Mouse (Mus musculus) embryonic facial prominence, embryonic 13.5 days (tissue): ENCODE measurements at regions not wholly inside any gene's neighbourhood (a gene's known extent, or its start where the extent isn't known, plus 50 kb on each side); places are given as distances from the start of the nearest gene placed in this dataset.

ENCODE experiments used
- ATAC-seq: fragments of 200-750 bp; cut with Nextera tagmentation; 2 replicates; pipeline ENCODE4 v1.8.0; 2017; ENCODE audit warnings: low read depth; ENCODE audit not compliant: insufficient number of reproducible peaks, insufficient read depth, low FRiP score, low TSS enrichment
- H3K27ac ChIP-seq: fragments of 300-500 bp; sonication (generic); 2 replicates; pipeline ENCODE4 v1.5.1; 2015; ENCODE audit warnings: moderate library complexity, mild to moderate bottlenecking, inconsistent platforms
- H3K27me3 ChIP-seq: fragments of 300-500 bp; sonication (generic); 2 replicates; pipeline ENCODE4 v1.6.1; 2015; ENCODE audit warnings: mild to moderate bottlenecking, inconsistent platforms
- H3K36me3 ChIP-seq: fragments of 300-500 bp; sonication (generic); 2 replicates; pipeline ENCODE4 v1.6.1; 2015; ENCODE audit warnings: mild to moderate bottlenecking, inconsistent platforms
- H3K4me1 ChIP-seq: fragments of 300-500 bp; sonication (generic); 2 replicates; pipeline ENCODE4 v1.6.1; 2015; ENCODE audit warnings: inconsistent platforms
- H3K4me2 ChIP-seq: fragments of 300-500 bp; sonication (generic); 2 replicates; pipeline ENCODE4 v1.6.1; 2015; ENCODE audit warnings: moderate library complexity, mild to moderate bottlenecking, inconsistent platforms
- H3K4me3 ChIP-seq: fragments of 300-500 bp; sonication (generic); 2 replicates; pipeline ENCODE4 v1.5.1; 2015; ENCODE audit warnings: mild to moderate bottlenecking, inconsistent platforms
- H3K9ac ChIP-seq: fragments of 300-500 bp; sonication (generic); 2 replicates; pipeline ENCODE4 v1.6.1; 2015; ENCODE audit warnings: mild to moderate bottlenecking, inconsistent platforms
- H3K9me3 ChIP-seq: fragments of 300-500 bp; sonication (generic); 2 replicates; pipeline ENCODE4 v1.6.1; 2016; ENCODE audit warnings: inconsistent platforms
- WGBS: fragments of 180-500 bp; shearing (Covaris S2); methylation state at CpG from one replicate; pipeline ENCODE4 v1.1.7; 2015; ENCODE audit warnings: mixed read lengths; 5-methylcytosine and 5-hydroxymethylcytosine counted together

- 44% methylated on average over 9 of the region's 9 CpGs for WGBS
- H3K4me3 ChIP-seq = no peak overlapping the region
- H3K4me2 ChIP-seq = no peak overlapping the region
- no peaks in the 10 kb centered on the region for H3K36me3 ChIP-seq
- H3K27me3 ChIP-seq = no peaks in the 10 kb centered on the region; the same call in 1 of the 2 replicates
- ATAC-seq = no peak
- H3K4me1 ChIP-seq = peaks cover 21% of the 10 kb centered on the region
- H3K27ac ChIP-seq = no peak overlapping the region
- no peak overlapping the region for H3K9ac ChIP-seq
- no peaks in the 10 kb centered on the region for H3K9me3 ChIP-seq
Measured at GRCm38 (mm10) chr17:87517258-87517657, 70.5 kb upstream of the Calm2 start.

GRCm38 (mm10) chr17:87519454-87519853, 72.7 kb upstream of the Calm2 start:
- 88% methylated on average over 9 of the region's 9 CpGs for whole genome bisulfite sequencing
- H3K27me3 ChIP-seq = no peaks in the 10 kb centered on the region
- no peak overlapping the region for H3K4me3 ChIP-seq
- no peak overlapping the region for H3K9ac ChIP-seq
- H3K27ac ChIP-seq = no peak overlapping the region
- no peaks in the 10 kb centered on the region for H3K9me3 ChIP-seq
- no peaks in the 10 kb centered on the region for H3K36me3 ChIP-seq
- H3K4me1 ChIP-seq = peaks cover 25% of the 10 kb centered on the region
- no peak for ATAC-seq
- H3K4me2 ChIP-seq = no peak overlapping the region

DNA sequence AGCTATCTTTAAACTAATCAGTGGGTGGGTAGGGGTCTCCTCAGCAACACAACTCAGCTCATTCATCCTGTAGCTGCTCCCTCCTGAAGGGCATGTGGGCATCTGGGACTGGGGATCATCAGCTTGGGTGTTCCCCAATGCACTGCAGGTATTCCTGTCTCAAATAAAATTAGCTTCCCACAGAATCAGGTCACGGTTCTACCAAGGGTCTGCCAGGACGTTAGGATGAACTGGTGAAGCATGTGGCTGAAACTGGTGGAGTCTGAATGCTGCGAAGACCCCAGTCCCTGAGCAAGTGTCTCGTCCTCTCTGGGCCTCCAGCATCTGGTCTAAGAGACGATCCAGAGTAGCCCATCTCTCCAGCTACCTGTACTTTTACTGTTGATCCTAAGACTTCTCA, 74.1 kb upstream of the Calm2 start:
- Histone ChIP-seq H3K9ac (no peak overlapping the region), H3K36me3 (no peaks in the 10 kb centered on the region), H3K4me3 (no peak overlapping the region), H3K4me1 (peaks cover 25% of the 10 kb centered on the region), H3K27ac (no peak overlapping the region), H3K27me3 (no peaks in the 10 kb centered on the region), H3K4me2 (no peak overlapping the region), H3K9me3 (no peaks in the 10 kb centered on the region)
- no peak for ATAC-seq
- WGBS = 84% methylated on average over 5 of the region's 5 CpGs

DNA sequence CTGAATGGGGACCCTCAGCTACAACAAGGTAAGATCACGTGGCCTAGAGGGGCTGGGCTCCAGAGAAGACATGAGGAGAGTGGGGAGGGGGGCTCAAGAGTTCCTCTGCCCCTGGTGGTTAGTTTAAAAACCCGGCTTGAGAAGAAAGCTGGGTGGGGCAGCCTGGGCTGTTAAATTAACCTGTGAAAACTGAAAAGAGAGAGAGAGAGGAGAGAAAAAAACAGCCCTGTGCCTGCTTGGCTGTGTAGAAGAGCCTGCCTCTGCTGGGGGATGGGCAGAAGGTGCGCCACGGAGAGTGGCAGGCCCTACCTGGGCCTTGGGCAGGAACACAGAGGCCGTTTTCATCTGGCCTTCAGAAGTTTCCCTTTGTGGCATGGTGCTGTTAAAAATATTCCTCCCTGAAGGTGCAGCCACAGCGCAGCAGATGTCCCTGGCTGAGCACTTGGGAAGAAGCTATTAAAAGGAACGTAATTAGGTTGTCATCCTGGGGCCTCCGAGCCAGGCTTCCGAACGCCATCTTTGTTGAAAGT, 75.0 kb upstream of the Calm2 start:
- Histone ChIP-seq H3K9me3 (no peaks in the 10 kb centered on the region), H3K9ac (no peak overlapping the region), H3K4me2 (no peak overlapping the region), H3K36me3 (no peaks in the 10 kb centered on the region), H3K4me3 (no peak overlapping the region), H3K4me1 (peaks cover 25% of the 10 kb centered on the region), H3K27ac (no peak overlapping the region), H3K27me3 (no peaks in the 10 kb centered on the region)
- 20% methylated on average over 10 of the region's 10 CpGs for WGBS
- ATAC-seq = no peak

GRCm38 (mm10) chr17:87522500-87523091, 75.9 kb upstream of the Calm2 start:
- Histone ChIP-seq H3K36me3 (no peaks in the 10 kb centered on the region), H3K4me3 (no peak overlapping the region), H3K27me3 (no peaks in the 10 kb centered on the region), H3K9me3 (no peaks in the 10 kb centered on the region), H3K27ac (no peak overlapping the region), H3K4me1 (peaks cover 20% of the 10 kb centered on the region), H3K4me2 (no peak overlapping the region), H3K9ac (no peak overlapping the region)
- no peak for ATAC-seq
- WGBS = 22% methylated on average over 8 of the region's 8 CpGs

DNA sequence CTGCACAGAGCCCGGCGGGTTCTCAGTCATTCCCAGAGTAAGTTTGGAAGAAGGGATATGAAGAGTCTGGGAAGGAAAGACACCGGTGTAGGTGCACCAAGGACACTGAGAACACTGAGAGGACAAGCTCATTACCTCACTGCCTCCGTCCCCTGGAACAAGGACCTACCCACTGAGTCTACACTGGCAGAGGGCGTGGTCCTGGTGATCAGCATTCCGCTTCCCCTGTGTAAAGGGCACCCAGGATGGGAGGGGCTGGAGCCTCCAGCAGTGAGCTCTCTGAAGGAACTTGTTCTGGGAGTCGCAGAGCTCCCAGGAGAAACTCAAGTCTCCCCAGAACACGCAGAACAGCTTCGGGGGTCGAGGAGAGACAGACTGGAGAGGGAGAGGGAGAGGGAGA, 76.9 kb upstream of the Calm2 start:
- no peak overlapping the region for H3K9ac ChIP-seq
- ATAC-seq = no peak

DNA sequence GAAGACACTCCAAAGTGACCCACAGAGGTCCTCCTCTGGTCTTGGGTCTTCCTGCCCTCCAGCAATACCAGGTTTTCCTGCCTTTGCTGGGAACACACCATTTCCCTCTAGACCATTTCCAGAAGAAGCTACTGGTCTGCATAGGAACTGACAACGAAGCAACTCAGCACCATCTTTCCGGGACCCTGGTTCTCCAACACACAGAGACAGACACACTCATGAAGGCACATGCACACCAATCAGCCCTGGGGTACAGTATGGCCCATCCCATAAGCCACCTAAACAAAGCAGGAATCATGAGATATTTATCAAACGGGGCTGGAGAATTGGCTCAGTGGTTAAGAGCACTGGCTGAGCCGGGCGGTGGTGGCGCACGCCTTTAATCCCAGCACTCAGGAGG, 80.4 kb upstream of the Calm2 start:
- H3K4me1 ChIP-seq = peaks cover 31% of the 10 kb centered on the region
- H3K27ac ChIP-seq = no peak overlapping the region
- H3K9me3 ChIP-seq = no peaks in the 10 kb centered on the region
- no peaks in the 10 kb centered on the region for H3K27me3 ChIP-seq
- 92% methylated on average over 7 of the region's 7 CpGs for WGBS
- H3K4me2 ChIP-seq = no peak overlapping the region
- no peaks in the 10 kb centered on the region for H3K36me3 ChIP-seq
- H3K4me3 ChIP-seq = no peak overlapping the region
- no peak for ATAC-seq
- no peak overlapping the region for H3K9ac ChIP-seq

More for the DNA sequence above, 76.9 kb upstream of the Calm2 start:
- H3K36me3 ChIP-seq = no peaks in the 10 kb centered on the region
- no peak overlapping the region for H3K4me2 ChIP-seq
- H3K27me3 ChIP-seq = no peaks in the 10 kb centered on the region
- WGBS = 47% methylated on average over 8 of the region's 10 CpGs
- peaks cover 18% of the 10 kb centered on the region for H3K4me1 ChIP-seq
- no peak overlapping the region for H3K27ac ChIP-seq
- no peak overlapping the region for H3K4me3 ChIP-seq
- H3K9me3 ChIP-seq = no peaks in the 10 kb centered on the region

GRCm38 (mm10) chr17:87530162-87530817, 83.6 kb upstream of the Calm2 start:
- no peak overlapping the region for H3K27ac ChIP-seq

DNA sequence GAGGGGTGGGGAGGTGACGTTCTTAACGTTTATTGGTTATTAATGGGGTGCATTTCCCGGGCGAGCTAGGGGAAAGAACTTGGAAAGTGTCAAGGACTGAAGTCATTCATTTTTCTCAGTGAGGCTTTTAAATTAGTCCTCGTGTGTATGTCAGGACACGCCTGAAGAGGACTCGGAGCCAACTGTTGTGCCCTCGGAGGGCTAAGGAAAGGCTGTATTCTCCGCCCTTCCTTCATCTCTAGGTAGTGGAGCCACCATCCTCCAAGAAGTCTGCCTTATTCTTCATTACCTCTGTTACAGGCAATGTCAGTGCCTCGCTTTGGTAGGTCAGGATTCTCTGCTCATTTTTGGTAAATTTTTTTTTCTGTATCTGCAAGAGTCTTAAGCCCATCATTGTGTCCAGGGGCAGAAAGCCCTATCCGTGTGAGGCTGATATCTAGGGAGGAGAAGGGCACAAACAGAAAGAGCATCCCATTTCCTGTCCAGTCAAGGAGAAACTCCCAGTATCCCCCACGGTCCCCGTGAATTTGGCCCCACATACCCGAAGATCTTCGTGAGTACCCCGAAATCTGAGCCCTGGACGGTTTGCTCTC, 84.2 kb upstream of the Calm2 start:
- Histone ChIP-seq H3K4me1 (peaks cover 27% of the 10 kb centered on the region), H3K27ac (no peak overlapping the region), H3K4me2 (peak overlapping the region; percentile 66), H3K4me3 (peak overlapping the region; percentile 46), H3K9me3 (no peaks in the 10 kb centered on the region), H3K27me3 (no peaks in the 10 kb centered on the region), H3K9ac (peak overlapping the region; percentile 63), H3K36me3 (no peaks in the 10 kb centered on the region)
- ATAC-seq = no peak
- 2% methylated on average over 17 of the region's 17 CpGs for WGBS

More at GRCm38 (mm10) chr17:87530162-87530817, 83.6 kb upstream of the Calm2 start:
- Histone ChIP-seq H3K9ac (peak overlapping the region; percentile 63), H3K4me1 (peaks cover 27% of the 10 kb centered on the region), H3K27me3 (no peaks in the 10 kb centered on the region), H3K9me3 (no peaks in the 10 kb centered on the region), H3K4me2 (peak overlapping the region; percentile 66), H3K36me3 (no peaks in the 10 kb centered on the region), H3K4me3 (peak overlapping the region; percentile 46)
- ATAC-seq = peak; percentile 81
- WGBS = 13% methylated on average over 28 of the region's 29 CpGs

DNA sequence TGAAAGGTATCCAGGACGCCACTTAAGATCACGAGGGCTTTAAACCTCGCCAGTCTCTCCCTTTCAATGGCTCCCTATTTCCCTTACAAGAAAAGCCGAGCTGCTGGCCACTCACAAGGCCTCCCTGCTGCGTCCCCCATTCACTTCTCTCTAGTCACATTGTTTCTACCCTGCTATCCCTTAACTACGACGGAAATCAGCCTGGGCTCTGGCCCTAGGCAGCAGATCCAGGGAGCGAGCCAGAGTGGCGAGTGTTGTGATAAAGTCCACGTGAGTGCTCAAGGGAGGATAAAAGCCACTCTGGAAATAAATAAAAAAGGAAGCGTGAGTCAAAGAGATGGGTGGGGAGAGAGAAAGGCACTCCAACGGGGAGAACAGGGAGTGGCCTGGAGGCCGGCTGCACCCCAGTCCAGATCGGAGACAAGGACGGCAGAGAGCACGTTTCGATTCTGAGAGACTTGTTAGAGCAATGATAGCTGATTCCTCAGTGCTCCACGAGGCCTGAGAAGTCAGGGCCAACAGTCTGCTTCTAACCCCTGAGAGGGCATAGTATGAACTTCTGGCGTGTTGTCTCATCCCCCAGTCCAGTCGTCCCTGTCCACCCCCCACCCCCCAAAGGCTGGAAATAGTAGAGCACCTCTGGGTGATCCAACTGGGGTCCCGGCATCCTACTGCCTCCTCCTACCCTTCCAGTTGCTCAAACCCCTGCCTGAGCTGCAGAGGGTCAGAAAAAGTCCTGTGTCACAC, 84.8 kb upstream of the Calm2 start:
- 7% methylated on average over 21 of the region's 21 CpGs for WGBS
- peak overlapping the region; percentile 66 for H3K4me2 ChIP-seq
- H3K4me1 ChIP-seq = peaks cover 27% of the 10 kb centered on the region
- H3K27ac ChIP-seq = no peak overlapping the region
- H3K27me3 ChIP-seq = no peaks in the 10 kb centered on the region
- peak overlapping the region; percentile 63 for H3K9ac ChIP-seq
- peak overlapping the region; percentile 46 for H3K4me3 ChIP-seq
- no peaks in the 10 kb centered on the region for H3K9me3 ChIP-seq
- no peaks in the 10 kb centered on the region for H3K36me3 ChIP-seq
- no peak for ATAC-seq

- peak overlapping the region; percentile 46 for H3K4me3 ChIP-seq
- peak overlapping the region; percentile 63; the same call in 1 of the 2 replicates for H3K9ac ChIP-seq
- peaks cover 27% of the 10 kb centered on the region for H3K4me1 ChIP-seq
- H3K27ac ChIP-seq = no peak overlapping the region
- 8% methylated on average over 9 of the region's 9 CpGs for WGBS
- H3K27me3 ChIP-seq = no peaks in the 10 kb centered on the region
- no peaks in the 10 kb centered on the region for H3K9me3 ChIP-seq
- no peak for ATAC-seq
- H3K4me2 ChIP-seq = peak overlapping the region; percentile 66
- H3K36me3 ChIP-seq = no peaks in the 10 kb centered on the region
Measured at GRCm38 (mm10) chr17:87532158-87532545, 85.4 kb upstream of the Calm2 start.
